Mouse (Mus musculus) CD4-positive naive resting alpha-beta T cell, adult 76 days (primary cell): ENCODE results near the gene Cbln4. TPM values are rescaled to one million over a fixed set of nuclear protein-coding genes. Genes with fewer than 3 reads are reported as not detected.

ENCODE experiments used
- total RNA-seq: library from RNA; stranded (reverse); gene quantifications from one replicate; pipeline ENCODE4 v1.2.4, GENCODE M21; 2023

Gene Cbln4
- total RNA-seq: not detected

GRCm38 (mm10) chr2:172043235-172043610 lies at the start of gene Cbln4:
Gene Cbln4 (minus strand): TSS chr2:172043466.

Other genes starting within 250 kb of the Cbln4 start
- gene Mc3r, start 205.0 kb upstream of the Cbln4 start, total RNA-seq: not detected